Mouse (Mus musculus): ENCODE results near the gene Adrm1. TPM values are rescaled to one million over a fixed set of nuclear protein-coding genes. Genes with fewer than 3 reads are reported as not detected.

The Adrm1 gene
- polyA plus RNA-seq, 1 experiment, result 72.6 TPM

GRCm38 (mm10) chr2:180198782-180199181 is 27.5 kb downstream of the Adrm1 start:
- no peaks in the 10 kb centered on the region for H3K27me3 ChIP-seq (ENCODE audit: control insufficient read depth)
- H3K9me3 ChIP-seq (ENCODE audit: control insufficient read depth, low read length), result no peaks in the 10 kb centered on the region
- no peaks in the 10 kb centered on the region; the same call in 1 of the 2 replicates for H3K4me1 ChIP-seq (ENCODE audit: control insufficient read depth)
- TF ChIP-seq TAL1 (IDR thresholded peaks at IDR 0.05; ENCODE audit: low read length) (no peak), GATA1 (IDR thresholded peaks at IDR 0.05; ENCODE audit: low read length) (no peak)
- no peaks in the 10 kb centered on the region; the same call in 1 of the 2 replicates for H3K36me3 ChIP-seq (ENCODE audit: control insufficient read depth)
- no peak overlapping the region for H3K4me3 ChIP-seq (replicated peaks)

- Histone ChIP-seq H3K4me1 (ENCODE audit: control insufficient read depth) (no peaks in the 10 kb centered on the region; the same call in 1 of the 2 replicates), H3K27me3 (ENCODE audit: control insufficient read depth) (no peaks in the 10 kb centered on the region), H3K36me3 (ENCODE audit: control insufficient read depth) (no peaks in the 10 kb centered on the region; the same call in 1 of the 2 replicates), H3K9me3 (ENCODE audit: control insufficient read depth, low read length) (no peaks in the 10 kb centered on the region), H3K4me3 (replicated peaks) (no peak overlapping the region)
- TF ChIP-seq TAL1 (IDR thresholded peaks at IDR 0.05; ENCODE audit: low read length), result no peak
- no peak for TF ChIP-seq GATA1 (IDR thresholded peaks at IDR 0.05; ENCODE audit: low read length)
Observed at GRCm38 (mm10) chr2:180200681-180201080, 29.4 kb downstream of the Adrm1 start.

DNA sequence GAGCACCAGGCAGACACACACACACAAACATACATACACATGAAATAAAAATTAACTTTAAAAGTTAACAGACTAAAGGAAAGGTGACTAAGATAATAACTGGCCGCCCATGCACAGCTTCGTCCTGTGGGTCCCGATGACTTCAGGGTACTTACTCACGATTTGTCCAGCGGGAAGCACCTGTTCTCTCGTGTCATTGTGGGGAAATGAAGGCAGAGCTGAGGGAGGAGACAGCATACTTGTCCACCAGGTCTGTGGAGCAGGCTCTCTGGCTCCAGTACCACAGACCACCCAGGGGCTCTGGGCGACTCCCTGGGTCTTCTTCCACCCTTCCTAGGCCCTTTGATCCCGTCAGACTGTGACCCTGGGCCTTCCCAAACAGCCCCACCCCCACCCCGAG is 30.0 kb downstream of the Adrm1 start:
- Histone ChIP-seq H3K9me3 (ENCODE audit: control insufficient read depth, low read length) (no peaks in the 10 kb centered on the region), H3K36me3 (ENCODE audit: control insufficient read depth) (no peaks in the 10 kb centered on the region; the same call in 1 of the 2 replicates), H3K27me3 (ENCODE audit: control insufficient read depth) (no peaks in the 10 kb centered on the region), H3K4me3 (replicated peaks) (no peak overlapping the region), H3K4me1 (ENCODE audit: control insufficient read depth) (no peaks in the 10 kb centered on the region; the same call in 1 of the 2 replicates)
- TF ChIP-seq TAL1 (IDR thresholded peaks at IDR 0.05; ENCODE audit: low read length) (no peak), GATA1 (IDR thresholded peaks at IDR 0.05; ENCODE audit: low read length) (no peak)

DNA sequence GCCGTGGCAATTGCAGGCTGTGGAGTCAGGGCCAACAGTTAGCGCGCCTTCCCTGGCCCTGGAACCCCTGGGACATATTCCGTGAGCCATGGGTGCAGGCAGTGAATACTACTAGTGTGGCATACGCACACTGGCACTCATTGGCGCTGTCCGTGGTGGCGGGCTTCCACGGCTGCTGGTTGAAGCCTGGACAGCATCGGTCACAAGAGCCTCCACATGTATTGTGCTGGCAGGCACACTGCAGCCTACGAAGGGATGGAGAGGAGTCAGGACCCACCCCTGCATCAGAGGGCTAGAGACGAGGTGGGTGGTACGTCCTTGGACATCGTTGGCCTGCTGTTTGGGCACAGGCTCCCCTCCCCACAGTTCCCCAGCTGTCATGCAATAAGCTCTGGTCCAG is 31.0 kb downstream of the Adrm1 start:
- no peaks in the 10 kb centered on the region for H3K9me3 ChIP-seq (ENCODE audit: control insufficient read depth, low read length)
- TF ChIP-seq GATA1 (IDR thresholded peaks at IDR 0.05; ENCODE audit: low read length), result no peak
- TF ChIP-seq TAL1 (IDR thresholded peaks at IDR 0.05; ENCODE audit: low read length), result no peak; the same call in 2 of the 3 replicates
- no peaks in the 10 kb centered on the region; the same call in 1 of the 2 replicates for H3K36me3 ChIP-seq (ENCODE audit: control insufficient read depth)
- no peaks in the 10 kb centered on the region for H3K27me3 ChIP-seq (ENCODE audit: control insufficient read depth)
- H3K4me3 ChIP-seq (replicated peaks), result no peak overlapping the region
- H3K4me1 ChIP-seq (ENCODE audit: control insufficient read depth), result no peaks in the 10 kb centered on the region

GRCm38 (mm10) chr2:180202805-180203204 is 31.5 kb downstream of the Adrm1 start:
- Histone ChIP-seq H3K4me1 (ENCODE audit: control insufficient read depth) (no peaks in the 10 kb centered on the region), H3K4me3 (replicated peaks) (no peak overlapping the region), H3K36me3 (ENCODE audit: control insufficient read depth) (no peaks in the 10 kb centered on the region; the same call in 1 of the 2 replicates), H3K27me3 (ENCODE audit: control insufficient read depth) (no peaks in the 10 kb centered on the region), H3K9me3 (ENCODE audit: control insufficient read depth, low read length) (no peaks in the 10 kb centered on the region)
- TF ChIP-seq TAL1 (IDR thresholded peaks at IDR 0.05; ENCODE audit: low read length), result no peak

DNA sequence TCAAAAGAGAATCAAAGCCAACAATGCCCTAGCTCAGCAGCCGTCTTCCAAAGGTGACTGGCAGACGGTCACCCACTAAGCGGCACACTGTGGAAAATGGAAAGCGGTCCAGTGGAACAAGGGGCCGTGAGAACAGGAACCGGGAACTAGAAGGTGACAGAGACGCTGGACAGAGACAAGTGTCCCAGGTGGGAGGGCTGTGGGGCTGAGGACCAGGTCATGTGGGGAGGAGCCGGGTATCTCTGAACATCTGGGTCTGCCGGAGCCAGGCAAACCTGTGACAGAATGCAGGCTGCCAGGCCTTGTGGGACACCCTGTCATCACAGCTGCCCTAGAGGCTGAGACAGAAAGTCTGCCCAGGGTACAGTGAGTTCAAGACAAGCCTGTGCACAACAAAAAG is 33.2 kb downstream of the Adrm1 start:
- Histone ChIP-seq H3K36me3 (ENCODE audit: control insufficient read depth) (no peaks in the 10 kb centered on the region), H3K4me3 (replicated peaks) (no peak overlapping the region), H3K27me3 (ENCODE audit: control insufficient read depth) (no peaks in the 10 kb centered on the region), H3K4me1 (ENCODE audit: control insufficient read depth) (no peaks in the 10 kb centered on the region), H3K9me3 (ENCODE audit: control insufficient read depth, low read length) (no peaks in the 10 kb centered on the region)
- no peak for TF ChIP-seq TAL1 (IDR thresholded peaks at IDR 0.05; ENCODE audit: low read length)
- TF ChIP-seq GATA1 (IDR thresholded peaks at IDR 0.05; ENCODE audit: low read length), result no peak

DNA sequence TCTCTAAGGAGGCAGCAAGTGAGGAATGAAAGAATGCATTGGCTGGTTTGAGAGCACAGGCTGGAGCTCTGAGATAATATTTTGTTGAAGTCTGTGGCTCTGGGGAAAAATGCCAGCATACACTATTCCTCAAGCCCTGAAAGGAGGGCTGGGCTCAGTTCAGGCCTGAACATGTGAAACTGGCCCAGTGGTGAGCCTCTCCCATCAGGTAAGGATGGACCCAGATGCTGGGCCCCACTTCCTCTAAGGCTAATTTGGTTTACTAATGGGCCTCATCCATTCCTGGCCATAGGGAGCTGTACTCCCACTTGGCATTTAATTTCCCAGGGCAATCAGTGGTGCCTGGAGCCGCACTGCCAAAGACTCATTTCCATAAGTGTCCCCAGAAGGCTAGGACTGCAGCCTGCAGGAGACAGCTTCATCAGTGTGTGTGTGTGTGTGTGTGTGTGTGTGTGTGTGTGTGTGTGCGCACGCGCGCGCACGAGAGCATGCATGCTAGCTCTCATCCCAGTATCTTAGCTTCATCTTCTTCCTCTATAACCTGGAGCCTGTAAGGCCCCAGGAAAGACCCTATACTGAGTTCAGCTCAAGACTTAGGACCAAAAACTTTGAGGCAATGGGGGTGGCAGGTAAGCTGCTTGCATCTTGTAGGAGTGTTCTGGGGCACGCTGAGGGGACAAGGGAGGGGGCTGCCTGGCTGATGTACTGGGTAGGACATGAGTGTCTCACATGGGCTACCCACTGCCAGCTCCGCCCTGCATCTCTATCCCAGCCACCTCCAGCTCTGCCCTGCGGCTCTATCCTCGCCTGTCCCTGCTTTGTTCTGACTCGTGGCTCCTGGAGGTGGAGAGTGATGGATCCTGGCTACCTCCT is 34.0 kb downstream of the Adrm1 start:
- H3K27me3 ChIP-seq (ENCODE audit: control insufficient read depth), result no peaks in the 10 kb centered on the region
- TF ChIP-seq TAL1 (IDR thresholded peaks at IDR 0.05; ENCODE audit: low read length) (no peak), GATA1 (IDR thresholded peaks at IDR 0.05; ENCODE audit: low read length) (no peak)
- no peak overlapping the region for H3K4me3 ChIP-seq (replicated peaks)
- H3K36me3 ChIP-seq (ENCODE audit: control insufficient read depth), result no peaks in the 10 kb centered on the region
- no peaks in the 10 kb centered on the region for H3K4me1 ChIP-seq (ENCODE audit: control insufficient read depth)
- no peaks in the 10 kb centered on the region for H3K9me3 ChIP-seq (ENCODE audit: control insufficient read depth, low read length)

DNA sequence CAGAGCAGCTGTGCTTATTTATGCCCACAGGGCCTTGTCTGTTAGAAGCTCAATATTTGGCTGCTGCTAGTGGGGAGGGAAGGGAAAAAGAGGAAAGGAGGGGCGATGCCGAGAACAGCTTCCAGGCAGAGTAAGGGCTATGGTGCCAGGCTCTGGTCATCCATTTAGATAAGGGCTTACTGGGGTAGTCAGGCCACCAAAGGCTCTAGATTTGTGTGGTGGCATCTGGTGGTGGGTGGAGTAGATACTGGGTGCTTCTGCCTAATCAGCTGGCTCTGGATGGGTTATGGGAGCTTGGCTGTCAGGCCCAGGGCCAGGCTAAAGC is 34.6 kb downstream of the Adrm1 start:
- Histone ChIP-seq H3K4me1 (ENCODE audit: control insufficient read depth) (no peaks in the 10 kb centered on the region), H3K9me3 (ENCODE audit: control insufficient read depth, low read length) (no peaks in the 10 kb centered on the region), H3K36me3 (ENCODE audit: control insufficient read depth) (no peaks in the 10 kb centered on the region), H3K4me3 (replicated peaks) (no peak overlapping the region), H3K27me3 (ENCODE audit: control insufficient read depth) (no peaks in the 10 kb centered on the region)
- TF ChIP-seq GATA1 (IDR thresholded peaks at IDR 0.05; ENCODE audit: low read length) (no peak), TAL1 (IDR thresholded peaks at IDR 0.05; ENCODE audit: low read length) (no peak)

GRCm38 (mm10) chr2:180207840-180208239 is 36.6 kb downstream of the Adrm1 start:
- no peak overlapping the region for H3K4me3 ChIP-seq (replicated peaks)

More at GRCm38 (mm10) chr2:180207840-180208239, 36.6 kb downstream of the Adrm1 start:
- no peak for TF ChIP-seq TAL1 (IDR thresholded peaks at IDR 0.05; ENCODE audit: low read length)
- TF ChIP-seq GATA1 (IDR thresholded peaks at IDR 0.05; ENCODE audit: low read length), result no peak
- Histone ChIP-seq H3K36me3 (ENCODE audit: control insufficient read depth) (no peaks in the 10 kb centered on the region), H3K9me3 (ENCODE audit: control insufficient read depth, low read length) (peaks cover 5% of the 10 kb centered on the region), H3K27me3 (ENCODE audit: control insufficient read depth) (no peaks in the 10 kb centered on the region), H3K4me1 (ENCODE audit: control insufficient read depth) (no peaks in the 10 kb centered on the region)

Measured in erythroblast, embryonic 14.5 days (primary cell).